Mouse (Mus musculus) hindbrain, embryonic 12.5 days (tissue): ENCODE data around the gene Hspa4. TPM values are rescaled to one million over a fixed set of nuclear protein-coding genes. Genes with fewer than 3 reads are reported as not detected.
A peak's percentile ranks its signal among the peaks of the same experiment; 100 is the strongest.
"Not testable (repeated sequence)": the region's sequence is repeated elsewhere in the genome, so short reads cannot be mapped to it uniquely, and the experiment has no call there.

ENCODE experiments used
- ATAC-seq: fragments of 200-750 bp; cut with Nextera tagmentation; 2 replicates; pipeline ENCODE4 v1.8.0; 2017; ENCODE audit warnings: moderate TSS enrichment; ENCODE audit not compliant: low FRiP score
- H3K27ac ChIP-seq: fragments of 300-500 bp; sonication (generic); 2 replicates; pipeline ENCODE4 v1.5.1; 2016; ENCODE audit warnings: mild to moderate bottlenecking
- H3K27me3 ChIP-seq: fragments of 300-500 bp; sonication (generic); 2 replicates; pipeline ENCODE4 v1.6.1; 2016; ENCODE audit warnings: mild to moderate bottlenecking
- H3K36me3 ChIP-seq: fragments of 300-500 bp; sonication (generic); 2 replicates; pipeline ENCODE4 v1.6.1; 2016; ENCODE audit warnings: mild to moderate bottlenecking
- H3K4me1 ChIP-seq: fragments of 300-500 bp; sonication (generic); 2 replicates; pipeline ENCODE4 v1.6.1; 2016
- H3K4me2 ChIP-seq: fragments of 300-500 bp; sonication (generic); replicated peaks from 2 replicates; pipeline ENCODE4 v1.6.1; 2016; ENCODE audit warnings: mild to moderate bottlenecking
- H3K4me3 ChIP-seq: fragments of 300-500 bp; sonication (generic); 2 replicates; pipeline ENCODE4 v1.5.1; 2016; ENCODE audit warnings: mild to moderate bottlenecking
- H3K9ac ChIP-seq: fragments of 300-500 bp; sonication (generic); 2 replicates; pipeline ENCODE4 v1.6.1; 2016; ENCODE audit warnings: mild to moderate bottlenecking, moderate library complexity
- H3K9me3 ChIP-seq: fragments of 300-500 bp; sonication (generic); replicated peaks from 2 replicates; pipeline ENCODE4 v1.6.1; 2016; ENCODE audit warnings: mild to moderate bottlenecking
- WGBS: fragments of 180-500 bp; shearing (Covaris S2); methylation state at CpG from one replicate; pipeline ENCODE4 v1.1.7; 2016; 5-methylcytosine and 5-hydroxymethylcytosine counted together
- polyA plus RNA-seq: library from polyadenylated mRNA; unstranded; fragments of >200 nt; fragmentation: Nextera tagmentation; extraction: Ambion mirVana; gene quantifications from 2 replicates; pipeline ENCODE4 v1.2.1, GENCODE M21; 2016

The Hspa4 gene
- polyA plus RNA-seq, 1 experiment from 2014 or later = 80.7 TPM

DNA sequence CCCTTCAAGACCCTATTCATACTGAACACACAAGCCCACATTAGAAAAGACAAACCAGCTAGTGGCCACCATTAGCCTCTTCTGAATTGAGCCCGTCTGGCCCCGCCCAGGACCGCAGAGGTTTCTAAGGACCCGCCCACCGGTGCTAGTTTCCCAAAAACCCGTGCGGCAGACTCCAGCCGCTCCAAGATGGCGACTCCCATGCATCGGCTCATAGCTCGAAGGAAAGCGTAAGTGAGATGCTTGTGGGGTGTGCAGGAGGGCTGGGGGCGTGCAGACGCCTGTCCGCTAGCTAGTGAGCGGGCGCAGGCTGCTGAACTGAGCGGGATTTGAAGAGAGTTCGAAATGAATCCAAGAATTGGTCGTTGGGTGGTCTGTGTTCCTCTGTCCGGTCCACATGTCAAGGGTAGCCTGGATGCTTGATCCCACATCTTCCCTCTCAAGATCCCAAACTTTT, 24.3 kb upstream of the Hspa4 start, which contains the start of gene Zcchc10:
Zcchc10 (plus strand) TSS at position 168 of the 457 bp plus-strand sequence.
- H3K27ac ChIP-seq = peak within 1 kb of the TSS; percentile 75
- under 1% methylated on average over 21 of the region's 21 CpGs for WGBS
- H3K27me3 ChIP-seq = no peaks in the 10 kb centered on the region

DNA sequence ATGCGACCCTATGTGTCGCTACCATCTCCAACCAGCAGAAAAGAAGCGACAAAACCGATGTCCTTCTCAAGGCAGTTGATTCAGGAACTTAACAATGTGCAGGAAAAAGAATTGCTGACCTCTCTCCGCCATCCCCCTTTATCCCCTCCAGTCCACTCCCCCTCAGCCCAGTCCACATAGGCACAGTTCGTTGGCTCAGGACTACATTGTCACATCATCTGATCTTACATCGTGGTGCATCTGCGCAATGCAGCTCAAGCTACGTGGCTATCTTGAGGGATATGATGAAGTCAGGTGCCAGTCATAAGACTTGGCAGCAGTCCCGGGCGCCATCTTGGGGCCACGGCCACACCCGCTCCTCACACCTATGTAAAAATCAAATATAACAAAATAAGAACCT, 19.6 kb upstream of the Hspa4 start:
- not testable (repeated sequence) for H3K9me3 ChIP-seq, H3K36me3 ChIP-seq, H3K9ac ChIP-seq, H3K4me2 ChIP-seq, ATAC-seq, H3K4me3 ChIP-seq, H3K27ac ChIP-seq, H3K27me3 ChIP-seq, H3K4me1 ChIP-seq
- 95% methylated on average over 13 of the region's 13 CpGs for WGBS

More for the DNA sequence above, 24.3 kb upstream of the Hspa4 start, which contains the start of gene Zcchc10:
- H3K9me3 ChIP-seq = no peaks in the 10 kb centered on the region
- H3K4me1 ChIP-seq = peaks cover 10% of the 10 kb centered on the region
- H3K9ac ChIP-seq = peak within 1 kb of the TSS; percentile 80
- H3K4me2 ChIP-seq = peak within 1 kb of the TSS; percentile 67
- peak; percentile 91 for ATAC-seq
- H3K4me3 ChIP-seq = peak within 1 kb of the TSS; percentile 72
- peaks cover 22% of the 10 kb centered on the region for H3K36me3 ChIP-seq

DNA sequence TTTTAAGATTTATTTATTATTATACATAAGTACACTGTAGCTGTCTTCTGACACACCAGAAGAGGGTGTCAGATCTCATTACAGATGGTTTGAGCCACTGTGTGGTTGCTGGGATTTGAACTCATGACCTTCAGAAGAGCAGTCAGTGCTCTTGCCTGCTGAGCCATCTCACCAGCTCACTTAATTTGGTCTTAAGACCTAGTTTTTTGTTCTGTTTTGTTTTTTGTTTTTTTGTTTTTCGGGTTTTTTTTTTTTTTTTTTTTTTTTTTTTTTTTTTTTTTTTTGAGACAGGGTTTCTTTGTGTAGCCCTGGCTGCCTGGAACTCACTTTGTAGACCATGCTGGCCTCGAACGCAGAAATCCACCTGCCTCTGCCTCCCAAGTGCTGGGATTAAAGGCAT, 18.3 kb upstream of the Hspa4 start:
- not testable (repeated sequence) for H3K4me3 ChIP-seq, H3K27ac ChIP-seq, H3K27me3 ChIP-seq, H3K9ac ChIP-seq, ATAC-seq, H3K4me1 ChIP-seq, H3K4me2 ChIP-seq, H3K36me3 ChIP-seq, H3K9me3 ChIP-seq
- WGBS = 90% methylated on average over 3 of the region's 3 CpGs

DNA sequence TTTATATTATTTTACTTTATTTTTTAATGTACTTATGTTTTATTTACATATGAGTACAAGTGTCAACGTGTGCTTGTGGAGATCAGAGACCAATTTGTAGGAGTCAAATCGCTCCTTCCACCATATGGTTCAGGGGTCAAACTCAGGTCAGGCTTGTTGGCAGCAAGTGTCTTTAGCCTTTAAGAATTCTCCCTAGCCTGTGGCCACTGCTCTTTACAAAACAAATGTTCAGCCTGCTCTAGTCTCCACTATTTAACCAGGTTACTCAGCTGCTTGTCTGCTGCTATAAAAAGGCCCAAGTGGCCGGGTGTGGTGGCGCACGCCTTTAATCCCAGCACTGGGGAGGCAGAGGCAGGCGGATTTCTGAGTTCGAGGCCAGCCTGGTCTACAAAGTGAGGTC, 17.8 kb upstream of the Hspa4 start:
- Histone ChIP-seq H3K27ac (no peak overlapping the region), H3K4me2 (no peak overlapping the region), H3K36me3 (no peaks in the 10 kb centered on the region), H3K4me1 (no peaks in the 10 kb centered on the region), H3K4me3 (no peak overlapping the region), H3K27me3 (no peaks in the 10 kb centered on the region), H3K9me3 (no peaks in the 10 kb centered on the region), H3K9ac (no peak overlapping the region)
- 82% methylated on average over 7 of the region's 7 CpGs for WGBS
- ATAC-seq = no peak

DNA sequence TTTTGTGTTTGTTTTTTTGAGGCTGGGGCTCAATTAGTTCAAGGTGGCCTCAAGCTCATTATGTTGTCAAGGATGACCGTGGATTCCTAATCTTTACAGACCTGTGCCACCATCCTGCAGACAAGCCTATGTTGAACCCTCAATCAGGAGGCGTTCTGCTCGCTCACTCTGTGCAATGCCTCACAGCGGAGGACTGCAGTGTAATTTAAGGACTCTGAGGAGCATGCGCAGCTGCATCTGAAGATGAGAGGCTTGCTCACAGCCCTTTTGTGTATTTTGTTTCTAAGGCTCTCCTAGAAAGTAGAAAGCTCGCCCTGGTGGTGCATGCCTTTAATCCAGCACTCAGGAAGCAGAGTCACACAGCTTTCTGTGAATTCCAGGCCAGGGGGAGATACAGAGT, 16.7 kb upstream of the Hspa4 start:
- H3K27ac ChIP-seq = no peak overlapping the region
- H3K27me3 ChIP-seq = no peaks in the 10 kb centered on the region
- H3K9me3 ChIP-seq = no peaks in the 10 kb centered on the region
- H3K4me3 ChIP-seq = no peak overlapping the region
- no peak for ATAC-seq
- H3K4me1 ChIP-seq = no peaks in the 10 kb centered on the region
- no peak overlapping the region for H3K4me2 ChIP-seq
- 48% methylated on average over 6 of the region's 6 CpGs for WGBS
- no peaks in the 10 kb centered on the region for H3K36me3 ChIP-seq
- no peak overlapping the region for H3K9ac ChIP-seq

DNA sequence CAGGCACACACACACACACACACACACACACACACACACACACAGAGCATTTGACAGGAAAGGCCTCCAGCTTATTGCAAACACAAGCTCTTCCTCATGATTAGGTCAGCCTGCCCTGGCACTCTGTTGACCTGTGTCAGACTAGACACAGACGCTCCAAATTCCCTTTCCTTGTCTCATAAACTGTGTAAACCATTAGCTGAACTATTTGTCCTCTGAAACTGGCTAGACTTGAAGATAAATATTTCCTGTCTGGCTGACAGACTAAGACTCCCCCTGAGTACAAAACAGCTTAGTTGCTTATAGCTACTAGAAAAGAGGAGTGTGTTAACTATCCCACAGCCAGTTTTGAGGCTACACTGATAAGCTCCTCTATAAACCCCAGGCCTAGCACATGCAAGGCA, 14.5 kb upstream of the Hspa4 start:
- no peak overlapping the region for H3K4me3 ChIP-seq
- H3K27ac ChIP-seq = no peak overlapping the region
- H3K4me2 ChIP-seq = no peak overlapping the region
- H3K36me3 ChIP-seq = no peaks in the 10 kb centered on the region
- H3K4me1 ChIP-seq = no peaks in the 10 kb centered on the region
- WGBS = 78% methylated on average over 1 of the region's 1 CpGs
- no peaks in the 10 kb centered on the region for H3K27me3 ChIP-seq
- H3K9ac ChIP-seq = no peak overlapping the region
- no peak for ATAC-seq
- no peaks in the 10 kb centered on the region for H3K9me3 ChIP-seq

DNA sequence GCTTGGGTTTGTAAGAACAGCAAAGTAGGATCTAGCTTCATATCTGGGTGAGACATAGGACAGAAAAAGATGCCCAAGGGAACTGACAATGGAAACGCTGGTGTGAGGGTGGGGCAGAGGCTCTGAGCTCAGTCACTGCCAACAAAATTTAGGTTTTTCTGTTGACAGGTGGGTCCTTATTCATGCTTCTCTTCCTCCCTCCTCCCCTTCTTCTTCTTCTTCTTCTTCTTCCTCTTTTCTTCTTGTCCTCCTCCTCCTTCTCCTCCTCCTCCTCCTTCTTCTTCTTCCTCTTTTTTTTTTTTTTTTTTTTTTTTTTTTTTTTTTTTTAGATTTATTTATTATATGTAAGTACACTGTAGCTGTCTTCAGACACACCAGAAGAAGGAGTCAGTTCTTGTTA, 12.6 kb upstream of the Hspa4 start:
- H3K4me1 ChIP-seq, H3K4me2 ChIP-seq, H3K9me3 ChIP-seq, H3K36me3 ChIP-seq, H3K4me3 ChIP-seq, H3K27ac ChIP-seq, ATAC-seq, H3K27me3 ChIP-seq, H3K9ac ChIP-seq: not testable (repeated sequence)
- WGBS = 90% methylated on average over 1 of the region's 1 CpGs

DNA sequence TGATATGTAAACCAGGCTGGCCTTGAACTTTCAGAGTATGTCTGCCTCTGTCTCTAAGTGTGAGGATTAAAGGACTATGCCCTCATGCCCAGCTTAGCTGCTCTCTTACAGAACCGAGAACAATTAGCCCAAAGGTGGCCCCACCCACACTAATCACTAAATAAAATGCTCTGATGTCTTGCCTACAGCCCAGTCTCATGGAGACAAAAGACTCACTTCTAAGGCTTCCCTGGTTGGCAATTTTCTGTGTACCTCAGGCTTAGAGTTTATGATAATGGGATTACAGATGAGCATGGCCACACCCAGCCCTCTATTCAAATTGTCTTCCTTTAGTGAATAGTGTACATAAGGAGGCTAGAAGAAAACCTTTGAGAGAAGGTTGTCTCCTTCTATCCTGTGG, 11.1 kb upstream of the Hspa4 start:
- H3K4me2 ChIP-seq = no peak overlapping the region
- H3K4me3 ChIP-seq = no peak overlapping the region
- WGBS = 47% methylated on average over 1 of the region's 1 CpGs
- no peak overlapping the region for H3K27ac ChIP-seq
- H3K27me3 ChIP-seq = no peaks in the 10 kb centered on the region
- no peak overlapping the region for H3K9ac ChIP-seq
- no peaks in the 10 kb centered on the region for H3K9me3 ChIP-seq
- H3K4me1 ChIP-seq = 0 out of 2 replicates have a peak, but pooled peaks cover 3% of the 10 kb centered on the region
- no peaks in the 10 kb centered on the region for H3K36me3 ChIP-seq
- ATAC-seq = no peak

DNA sequence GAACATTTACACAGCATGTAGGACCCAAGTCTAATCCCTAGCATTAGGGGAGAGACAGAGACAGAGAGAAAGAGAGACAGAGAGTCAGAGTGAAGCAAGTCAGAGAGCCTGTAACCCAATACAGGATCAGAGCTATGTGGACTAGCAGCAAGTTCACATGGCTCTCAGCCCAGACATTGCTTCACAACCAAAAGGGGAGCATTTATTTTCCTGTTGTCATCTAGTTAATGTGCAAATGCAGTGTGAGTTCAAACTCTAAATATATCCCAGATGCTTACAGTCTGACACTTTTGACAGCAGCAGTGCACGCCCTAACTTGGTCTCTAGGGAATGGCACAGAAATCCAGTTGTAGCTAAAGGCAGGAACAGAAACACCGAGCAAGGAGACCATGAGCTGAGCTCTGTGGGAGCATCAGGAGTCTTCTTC, 8.6 kb upstream of the Hspa4 start:
- Histone ChIP-seq H3K4me1 (0 out of 2 replicates have a peak, but pooled peaks cover 3% of the 10 kb centered on the region), H3K9me3 (no peaks in the 10 kb centered on the region), H3K4me3 (no peak overlapping the region), H3K4me2 (no peak overlapping the region), H3K27ac (no peak overlapping the region), H3K9ac (no peak overlapping the region), H3K27me3 (no peaks in the 10 kb centered on the region), H3K36me3 (no peaks in the 10 kb centered on the region)
- no peak for ATAC-seq
- WGBS = 57% methylated on average over 2 of the region's 2 CpGs

DNA sequence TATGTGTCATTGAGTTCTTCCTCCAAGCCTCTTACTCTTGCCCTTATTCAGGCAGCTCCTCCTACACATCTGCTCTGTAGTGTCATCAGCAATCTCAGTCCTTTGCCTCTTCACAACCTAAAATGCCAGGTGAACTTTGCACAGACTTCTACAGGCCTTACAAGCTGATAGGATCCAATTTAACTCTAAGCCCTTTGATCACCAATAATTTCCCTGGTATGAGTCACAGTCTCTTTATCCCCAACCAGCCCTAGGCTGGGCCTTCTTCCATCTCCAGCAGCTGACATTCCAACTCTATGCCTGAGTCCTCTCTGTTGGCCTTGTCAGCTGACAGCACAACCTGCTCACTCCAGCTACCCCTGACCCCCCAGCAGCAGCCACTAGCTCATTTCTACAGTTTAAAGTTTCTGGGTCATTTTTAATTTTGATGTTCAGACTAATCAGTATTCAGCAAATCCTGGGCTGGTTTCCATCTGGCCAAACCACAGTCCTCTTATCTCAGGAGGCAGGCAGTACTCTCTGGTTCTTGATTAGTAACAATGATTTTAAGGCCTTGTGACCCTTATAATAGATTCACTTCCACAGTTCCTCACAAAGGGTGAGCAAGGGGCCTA, 8.1 kb upstream of the Hspa4 start:
- Histone ChIP-seq H3K9me3 (no peaks in the 10 kb centered on the region), H3K4me2 (no peak overlapping the region), H3K36me3 (no peaks in the 10 kb centered on the region), H3K4me3 (no peak overlapping the region), H3K27ac (no peak overlapping the region), H3K27me3 (no peaks in the 10 kb centered on the region), H3K9ac (no peak overlapping the region), H3K4me1 (0 out of 2 replicates have a peak, but pooled peaks cover 3% of the 10 kb centered on the region)
- ATAC-seq = no peak

DNA sequence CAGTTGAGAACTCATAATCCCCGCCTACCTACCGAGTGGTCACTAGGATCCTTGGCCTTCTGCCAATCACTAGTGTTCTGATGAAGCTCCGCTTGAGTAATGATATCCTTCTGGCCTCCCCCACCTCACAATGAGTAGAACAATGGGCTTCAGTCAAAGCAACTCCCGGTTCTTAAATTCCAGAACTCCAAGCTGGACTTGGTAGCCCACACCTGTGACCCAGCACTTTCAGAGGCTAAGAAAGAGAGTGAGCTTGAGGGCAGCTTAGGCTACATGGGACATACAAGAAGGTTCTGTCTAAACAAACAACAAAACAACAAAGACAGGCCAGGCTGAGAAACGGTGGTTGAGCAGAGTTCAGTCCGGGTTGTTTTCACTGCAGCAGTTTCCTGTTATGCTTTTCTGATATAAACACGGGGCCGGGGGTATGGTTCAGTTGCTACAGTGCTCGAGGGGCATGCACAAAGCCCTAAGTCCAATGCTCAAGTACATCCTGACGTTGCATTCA, 7.4 kb upstream of the Hspa4 start:
- H3K4me2 ChIP-seq = no peak overlapping the region
- no peak overlapping the region for H3K4me3 ChIP-seq
- H3K9me3 ChIP-seq = no peaks in the 10 kb centered on the region
- no peak overlapping the region for H3K27ac ChIP-seq
- 71% methylated on average over 10 of the region's 10 CpGs for WGBS
- H3K9ac ChIP-seq = no peak overlapping the region
- no peak for ATAC-seq
- no peaks in the 10 kb centered on the region for H3K36me3 ChIP-seq
- H3K4me1 ChIP-seq = 0 out of 2 replicates have a peak, but pooled peaks cover 3% of the 10 kb centered on the region
- H3K27me3 ChIP-seq = no peaks in the 10 kb centered on the region

DNA sequence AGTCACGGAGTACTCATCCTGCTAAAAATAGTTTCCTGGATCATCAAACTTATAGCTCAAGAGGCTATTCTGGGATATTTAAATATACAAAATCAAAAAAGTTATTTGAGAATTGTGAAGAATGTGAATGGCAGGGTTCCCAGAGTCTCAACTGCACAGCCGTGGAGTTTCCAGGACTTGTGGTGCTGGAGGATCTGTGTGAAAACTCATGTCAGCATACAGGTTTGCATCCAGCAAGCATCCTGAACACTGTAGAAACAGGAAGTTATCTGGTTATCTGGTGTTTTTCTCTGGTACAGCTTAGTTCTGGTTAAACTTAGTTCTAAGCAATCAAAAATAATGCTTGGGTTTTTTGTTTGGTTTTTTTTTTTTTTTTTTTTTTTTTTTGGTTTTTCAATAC, 6.7 kb upstream of the Hspa4 start:
- Histone ChIP-seq H3K4me1 (0 out of 2 replicates have a peak, but pooled peaks cover 3% of the 10 kb centered on the region), H3K4me3 (no peak overlapping the region), H3K36me3 (no peaks in the 10 kb centered on the region), H3K27ac (no peak overlapping the region), H3K4me2 (no peak overlapping the region), H3K9ac (no peak overlapping the region), H3K27me3 (no peaks in the 10 kb centered on the region), H3K9me3 (no peaks in the 10 kb centered on the region)
- 88% methylated on average over 2 of the region's 2 CpGs for WGBS
- no peak for ATAC-seq
